Mouse (Mus musculus): ENCODE results near the gene Cog8. TPM values are rescaled to one million over a fixed set of nuclear protein-coding genes. Genes with fewer than 3 reads are reported as not detected.

Gene Cog8
- 22.9 TPM for polyA plus RNA-seq (2017; shearing (Covaris generic))

DNA sequence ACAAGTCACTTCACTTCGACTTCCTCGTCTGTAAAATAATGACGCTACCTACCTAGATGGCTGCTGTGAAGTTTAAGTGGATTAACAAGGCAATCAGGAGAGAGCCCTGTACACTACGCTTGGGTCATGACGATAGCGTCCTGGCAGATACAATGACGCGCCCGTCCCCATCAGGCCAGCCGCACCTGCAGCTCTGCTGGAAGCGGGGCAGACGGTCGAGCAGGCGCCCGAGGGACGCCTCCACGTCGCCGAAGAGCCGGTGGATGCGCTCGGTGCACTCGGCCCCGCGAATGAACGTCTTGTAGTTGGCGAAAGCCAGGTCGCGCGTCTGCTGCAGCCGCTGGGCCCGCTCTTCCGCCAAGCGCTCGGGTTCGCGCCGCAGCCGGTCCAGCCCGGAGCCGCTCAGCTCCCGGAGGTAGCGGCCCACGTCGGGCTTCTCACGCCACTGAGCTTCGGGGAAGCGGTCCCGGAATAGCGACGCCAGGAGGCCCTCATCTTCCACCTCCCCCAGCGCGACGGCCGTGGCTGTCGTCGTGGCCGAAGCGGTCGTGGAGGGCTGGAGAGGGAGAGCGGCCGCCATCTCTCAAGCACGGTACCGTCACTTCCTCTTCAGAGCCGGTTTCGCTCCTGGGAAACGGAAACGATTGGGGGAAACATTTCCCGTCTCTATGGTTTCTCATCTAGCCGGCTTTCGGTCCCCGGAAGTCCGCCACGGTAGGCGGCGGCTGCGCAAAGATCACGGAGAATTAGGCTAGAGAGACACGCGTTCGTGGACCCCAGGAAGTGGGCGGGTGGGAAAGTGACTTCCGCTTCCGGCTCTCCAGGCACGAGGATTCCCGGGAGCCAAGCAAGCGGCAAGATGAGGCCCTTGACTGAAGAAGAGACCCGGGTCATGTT is at the start of gene Cog8, which contains the start of gene Nip7:
Gene Cog8, minus strand, starts transcription at position 614 of the 897 bp plus-strand sequence.
Gene Nip7, plus strand, starts transcription at position 802 of the 897 bp plus-strand sequence.

DNA sequence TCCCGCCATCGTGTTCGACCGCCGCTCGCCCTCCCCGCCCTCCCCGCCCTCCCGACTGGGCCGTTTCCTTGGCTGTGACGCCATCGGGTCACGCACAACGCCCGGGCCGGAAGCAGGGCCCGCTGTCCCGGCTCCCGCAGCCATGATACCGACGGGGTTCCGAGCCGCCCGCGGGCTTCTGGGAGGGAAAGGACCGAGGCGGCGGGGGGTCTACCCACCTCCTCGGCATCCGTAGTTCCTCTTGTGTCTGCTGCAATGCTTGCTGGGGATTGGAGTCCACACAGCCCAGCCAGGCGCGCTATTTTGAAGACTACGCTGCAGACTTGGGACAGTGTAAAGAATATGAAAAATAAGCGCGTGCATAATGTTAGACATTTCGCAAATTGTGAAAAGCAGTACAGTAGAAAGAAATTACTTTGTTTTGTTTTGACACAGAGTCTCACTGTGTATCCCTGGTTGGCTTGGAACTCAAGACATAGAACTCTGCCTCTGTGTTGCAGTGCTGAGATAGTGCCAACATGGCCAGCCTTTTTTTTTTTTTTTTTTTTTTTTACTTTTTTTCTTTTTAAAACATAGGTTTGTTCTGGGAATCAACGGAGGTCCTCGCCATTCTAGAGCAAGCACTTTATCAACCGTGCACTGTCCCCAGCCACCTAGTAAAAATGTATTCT is 40.0 kb upstream of the Cog8 start, which contains the start of gene Terf2:
Gene Terf2, minus strand, starts transcription at position 182 of the 671 bp plus-strand sequence.

DNA sequence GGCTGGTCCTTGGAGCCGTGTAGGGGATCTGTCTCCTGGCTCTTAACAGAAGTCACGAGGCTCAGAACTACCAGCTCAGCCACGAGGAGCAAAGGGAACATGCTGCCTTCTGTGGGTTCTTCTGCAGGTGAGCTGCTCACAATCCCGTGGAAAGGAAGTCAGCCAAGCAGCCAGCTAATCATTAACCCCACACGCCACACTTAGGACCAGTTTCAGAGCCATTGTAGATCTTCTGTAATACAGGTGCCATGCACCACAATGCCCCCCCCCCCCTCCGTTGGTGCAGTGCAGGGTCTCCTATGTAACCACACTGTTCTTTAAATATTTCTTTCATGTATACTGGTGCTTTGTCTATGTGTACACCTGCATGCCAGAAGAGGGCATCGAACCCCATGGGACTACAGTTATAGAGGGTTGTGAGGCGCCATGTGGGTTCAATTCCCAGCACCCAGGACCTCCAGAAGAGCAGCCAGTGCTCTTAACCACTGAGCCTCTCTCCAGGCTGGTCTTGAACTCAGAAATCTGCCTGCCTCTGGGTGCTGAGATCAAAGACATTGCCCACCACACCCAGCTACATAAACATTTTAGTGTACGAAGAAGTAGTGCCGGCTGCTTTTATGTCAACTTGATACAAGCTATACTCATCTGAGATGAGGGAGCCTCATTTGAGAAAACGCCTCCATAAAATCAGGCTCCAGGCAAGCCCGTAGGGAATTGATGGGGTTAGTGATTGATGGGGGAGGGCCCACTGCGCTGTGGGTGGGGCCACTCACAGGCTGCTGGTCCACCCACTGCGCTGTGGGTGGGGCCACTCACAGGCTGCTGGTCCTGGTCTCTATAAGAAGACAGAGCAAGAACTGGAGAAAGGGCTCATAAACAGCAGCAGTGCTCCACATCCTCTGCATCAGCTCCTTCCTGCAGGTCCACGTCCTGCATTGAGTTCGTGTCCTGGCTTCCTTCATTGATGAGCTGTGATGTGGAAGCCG is 9.3 kb upstream of the Cog8 start, which contains the start of gene Tmed6:
Gene Tmed6, minus strand, starts transcription at position 134 of the 986 bp plus-strand sequence.

DNA sequence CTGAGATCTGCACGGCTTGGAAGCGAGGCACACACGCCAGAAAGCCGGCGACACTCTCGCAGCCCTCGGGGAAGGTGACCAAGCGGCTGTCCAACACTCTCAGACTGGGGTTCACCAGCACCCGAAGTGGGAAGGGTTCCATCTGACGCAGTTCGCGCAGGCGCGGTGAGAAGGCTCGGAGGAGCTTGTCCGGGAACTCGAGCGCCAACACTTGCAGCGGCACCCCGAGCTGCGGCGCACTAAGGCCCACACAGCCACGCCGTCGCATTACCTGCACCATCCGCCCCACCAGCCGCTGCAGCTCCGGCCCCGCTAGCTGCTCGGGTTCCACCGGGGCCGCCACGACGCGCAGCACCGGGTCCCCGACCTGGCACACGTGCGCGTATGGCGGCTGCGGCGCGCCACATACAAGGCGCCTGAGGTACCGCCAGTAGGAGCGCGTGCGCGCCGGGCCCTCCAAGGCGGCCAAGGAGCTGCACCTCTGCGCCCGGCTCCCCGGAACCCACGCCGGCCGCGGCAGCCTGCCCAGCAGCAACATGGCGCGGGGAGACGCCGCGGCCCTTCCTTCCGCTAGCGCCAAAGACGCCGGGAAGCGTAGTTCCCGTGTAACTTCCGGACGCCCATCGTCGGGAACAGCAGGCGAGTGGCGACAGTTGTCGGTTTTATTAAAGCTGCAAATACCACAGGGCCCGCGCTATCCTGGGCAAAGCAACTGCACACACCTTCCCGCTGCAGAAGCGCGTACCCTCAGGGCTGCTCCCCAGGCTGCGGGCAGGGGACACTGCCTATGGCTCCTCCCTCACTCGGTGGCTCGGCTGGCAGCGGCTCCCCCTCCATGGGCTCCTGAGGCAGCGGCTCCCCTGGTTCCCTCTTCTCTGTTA is 8.2 kb downstream of the Cog8 start, which contains the start of gene Pdf:
Gene Pdf, minus strand, starts transcription at position 554 of the 881 bp plus-strand sequence.

DNA sequence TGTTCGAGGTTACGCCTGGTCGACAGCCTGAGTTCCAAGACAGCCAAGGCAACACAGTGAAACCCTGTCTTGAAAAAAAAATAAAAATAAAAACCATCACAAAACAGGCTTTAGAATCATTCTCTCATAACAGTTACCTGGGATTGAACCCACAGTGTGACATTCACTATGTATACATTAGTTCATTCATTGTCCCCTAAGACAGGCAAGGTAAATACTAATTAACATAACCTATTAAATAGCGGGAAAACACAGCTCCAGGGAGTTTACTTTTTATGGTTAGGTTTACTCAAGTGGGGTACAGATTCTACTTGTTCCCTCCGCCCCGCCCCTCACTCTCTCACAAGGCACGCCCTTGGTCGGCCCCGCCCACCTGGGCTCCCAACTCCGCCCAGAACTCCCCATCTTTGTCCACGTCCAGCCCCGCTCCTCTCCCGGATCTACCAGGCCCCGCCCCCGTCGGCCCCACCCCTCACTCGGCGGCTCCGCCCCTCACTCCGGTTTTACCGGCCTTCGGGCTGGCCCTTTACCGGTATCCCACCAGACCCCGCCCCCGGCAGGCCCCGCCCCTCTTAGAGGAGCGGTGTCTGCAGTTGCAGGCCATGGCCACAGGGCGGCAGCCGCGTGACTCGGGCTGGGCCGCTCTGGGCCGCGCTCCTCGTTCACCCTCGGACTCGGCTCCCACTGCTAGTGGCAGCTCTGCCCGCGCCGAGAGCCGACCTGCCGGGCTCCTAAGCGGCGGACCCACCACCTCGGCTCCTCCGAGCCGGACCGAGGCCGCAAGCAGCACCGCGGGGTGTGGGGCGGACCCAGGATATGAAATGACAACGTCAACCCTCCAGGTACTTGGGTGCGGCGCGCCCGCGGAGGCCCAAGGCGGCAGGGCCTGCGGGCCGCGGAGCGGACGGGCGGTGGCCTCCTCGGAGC is 25.6 kb downstream of the Cog8 start, which contains the start of gene Vps4a:
Gene Vps4a, plus strand, starts transcription at position 573 of the 927 bp plus-strand sequence.

Other genes with a start within 250 kb of the Cog8 start
- gene Has3, start 186.4 kb downstream of the Cog8 start, polyA plus RNA-seq (2017; shearing (Covaris generic)): 0.05 TPM
- 62.0 TPM for gene Utp4, start 163.1 kb downstream of the Cog8 start, polyA plus RNA-seq (2017; shearing (Covaris generic))
- gene Sntb2, start 120.9 kb downstream of the Cog8 start, polyA plus RNA-seq (2017; shearing (Covaris generic)): 1.9 TPM
- 73.7 TPM for gene Vps4a, start 25.5 kb downstream of the Cog8 start, polyA plus RNA-seq (2017; shearing (Covaris generic))
- 1.7 TPM for gene Pdf, start 8.1 kb downstream of the Cog8 start, polyA plus RNA-seq (2017; shearing (Covaris generic))
- 102 TPM for gene Nip7, start 188 bp upstream of the Cog8 start, polyA plus RNA-seq (2017; shearing (Covaris generic))
- gene Tmed6, start 9.0 kb upstream of the Cog8 start, polyA plus RNA-seq (2017; shearing (Covaris generic)): not detected
- gene Terf2, start 39.9 kb upstream of the Cog8 start, polyA plus RNA-seq (2017; shearing (Covaris generic)): 9.9 TPM
- gene Cyb5b, start 94.0 kb upstream of the Cog8 start, polyA plus RNA-seq (2017; shearing (Covaris generic)): 90.2 TPM
- 18.9 TPM for gene Nfat5, start 236.8 kb upstream of the Cog8 start, polyA plus RNA-seq (2017; shearing (Covaris generic))

Measured in activated CD4-positive, CD25-positive, alpha-beta regulatory T cell, adult 9 weeks (primary cell).